Mouse (Mus musculus): ENCODE data around the gene RPS10-NUDT3. TPM values are rescaled to one million over a fixed set of nuclear protein-coding genes. Genes with fewer than 3 reads are reported as not detected.

Gene RPS10-NUDT3
- polyA plus RNA-seq, 1 experiment from 2014 or later: not detected

- ATAC-seq (ENCODE audit: low FRiP score) (peak; percentile 93), DNase-seq (ENCODE audit: low spot score) (peak; percentile 98)
- Histone ChIP-seq H3K9ac (ENCODE audit: low read depth, low read length) (peak within 1 kb of the TSS; percentile 69), H3K4me1 (replicated peaks; ENCODE audit: control insufficient read depth, insufficient read depth, low read length) (peaks cover 6% of the 10 kb centered on the region; the same call in 1 of the 2 replicates), H3K4me2 (replicated peaks; ENCODE audit: low read depth, low read length) (peak within 1 kb of the TSS; percentile 69), H3K27me3 (ENCODE audit: control insufficient read depth, insufficient read depth, low read length) (no peaks in the 10 kb centered on the region), H3K4me3 (ENCODE audit: low read depth, low read length) (peak within 1 kb of the TSS; percentile 38), H3K9me3 (ENCODE audit: control insufficient read depth, low read length) (no peaks in the 10 kb centered on the region), H3K27ac (ENCODE audit: low read depth, low read length) (no peak within 1 kb of the TSS), H3K36me3 (ENCODE audit: control insufficient read depth, insufficient read depth, low read length) (no peaks in the 10 kb centered on the region)
- WGBS: under 1% methylated on average over 43 of the region's 58 CpGs
Observed at GRCm38 (mm10) chr17:27565163-27565941, 69.7 kb downstream of the RPS10-NUDT3 start, which contains the start of gene AI413582. Gene AI413582, minus strand, starts transcription at chr17:27565756.

- DNase-seq (ENCODE audit: low spot score): peak; percentile 34
- Histone ChIP-seq H3K27me3 (ENCODE audit: control insufficient read depth, insufficient read depth, low read length) (no peaks in the 10 kb centered on the region), H3K4me1 (replicated peaks; ENCODE audit: control insufficient read depth, insufficient read depth, low read length) (peaks cover 6% of the 10 kb centered on the region), H3K9me3 (ENCODE audit: control insufficient read depth, low read length) (no peaks in the 10 kb centered on the region), H3K4me3 (ENCODE audit: low read depth, low read length) (peak overlapping the region; percentile 38), H3K4me2 (replicated peaks; ENCODE audit: low read depth, low read length) (peak overlapping the region; percentile 69), H3K9ac (ENCODE audit: low read depth, low read length) (peak overlapping the region; percentile 35), H3K27ac (ENCODE audit: low read depth, low read length) (no peak overlapping the region), H3K36me3 (ENCODE audit: control insufficient read depth, insufficient read depth, low read length) (no peaks in the 10 kb centered on the region)
- 10% methylated on average over 19 of the region's 20 CpGs for WGBS
- no peak for ATAC-seq (ENCODE audit: low FRiP score)
Observed at GRCm38 (mm10) chr17:27564391-27565162, 70.4 kb downstream of the RPS10-NUDT3 start.

- no peak overlapping the region for H3K9ac ChIP-seq (ENCODE audit: low read depth, low read length)
- no peaks in the 10 kb centered on the region for H3K36me3 ChIP-seq (ENCODE audit: control insufficient read depth, insufficient read depth, low read length)
- no peaks in the 10 kb centered on the region for H3K9me3 ChIP-seq (ENCODE audit: control insufficient read depth, low read length)
- no peak overlapping the region for H3K27ac ChIP-seq (ENCODE audit: low read depth, low read length)
- H3K27me3 ChIP-seq (ENCODE audit: control insufficient read depth, insufficient read depth, low read length): no peaks in the 10 kb centered on the region
- peak; percentile 28 for DNase-seq (ENCODE audit: low spot score)
- H3K4me2 ChIP-seq (replicated peaks; ENCODE audit: low read depth, low read length): no peak overlapping the region
- peaks cover 11% of the 10 kb centered on the region for H3K4me1 ChIP-seq (replicated peaks; ENCODE audit: control insufficient read depth, insufficient read depth, low read length)
- WGBS: 51% methylated on average over 7 of the region's 7 CpGs
- H3K4me3 ChIP-seq (ENCODE audit: low read depth, low read length): no peak overlapping the region
- no peak for ATAC-seq (ENCODE audit: low FRiP score)
Observed at GRCm38 (mm10) chr17:27563771-27564244, 71.2 kb downstream of the RPS10-NUDT3 start.

- Histone ChIP-seq H3K9me3 (ENCODE audit: control insufficient read depth, low read length) (no peaks in the 10 kb centered on the region), H3K4me3 (ENCODE audit: low read depth, low read length) (no peak overlapping the region), H3K4me2 (replicated peaks; ENCODE audit: low read depth, low read length) (no peak overlapping the region), H3K36me3 (ENCODE audit: control insufficient read depth, insufficient read depth, low read length) (no peaks in the 10 kb centered on the region), H3K27ac (ENCODE audit: low read depth, low read length) (no peak overlapping the region), H3K9ac (ENCODE audit: low read depth, low read length) (no peak overlapping the region), H3K27me3 (ENCODE audit: control insufficient read depth, insufficient read depth, low read length) (no peaks in the 10 kb centered on the region), H3K4me1 (replicated peaks; ENCODE audit: control insufficient read depth, insufficient read depth, low read length) (peaks cover 18% of the 10 kb centered on the region)
- DNase-seq (ENCODE audit: low spot score): no peak
- WGBS: 46% methylated on average over 9 of the region's 11 CpGs
- no peak for ATAC-seq (ENCODE audit: low FRiP score)
Observed at GRCm38 (mm10) chr17:27561809-27562526, 73.1 kb downstream of the RPS10-NUDT3 start.

GRCm38 (mm10) chr17:27560926-27561480, 74.0 kb downstream of the RPS10-NUDT3 start:
- Histone ChIP-seq H3K27me3 (ENCODE audit: control insufficient read depth, insufficient read depth, low read length) (no peaks in the 10 kb centered on the region), H3K9ac (ENCODE audit: low read depth, low read length) (no peak overlapping the region), H3K36me3 (ENCODE audit: control insufficient read depth, insufficient read depth, low read length) (no peaks in the 10 kb centered on the region), H3K27ac (ENCODE audit: low read depth, low read length) (no peak overlapping the region), H3K9me3 (ENCODE audit: control insufficient read depth, low read length) (no peaks in the 10 kb centered on the region), H3K4me3 (ENCODE audit: low read depth, low read length) (no peak overlapping the region), H3K4me1 (replicated peaks; ENCODE audit: control insufficient read depth, insufficient read depth, low read length) (peaks cover 18% of the 10 kb centered on the region), H3K4me2 (replicated peaks; ENCODE audit: low read depth, low read length) (no peak overlapping the region)
- WGBS: 82% methylated on average over 13 of the region's 13 CpGs
- DNase-seq (ENCODE audit: low spot score): no peak
- no peak for ATAC-seq (ENCODE audit: low FRiP score)

- DNase-seq (ENCODE audit: low spot score): no peak
- H3K9ac ChIP-seq (ENCODE audit: low read depth, low read length): no peak overlapping the region
- peaks cover 20% of the 10 kb centered on the region for H3K4me1 ChIP-seq (replicated peaks; ENCODE audit: control insufficient read depth, insufficient read depth, low read length)
- no peaks in the 10 kb centered on the region for H3K27me3 ChIP-seq (ENCODE audit: control insufficient read depth, insufficient read depth, low read length)
- no peaks in the 10 kb centered on the region for H3K36me3 ChIP-seq (ENCODE audit: control insufficient read depth, insufficient read depth, low read length)
- H3K9me3 ChIP-seq (ENCODE audit: control insufficient read depth, low read length): no peaks in the 10 kb centered on the region
- H3K27ac ChIP-seq (ENCODE audit: low read depth, low read length): no peak overlapping the region
- WGBS: 70% methylated on average over 9 of the region's 12 CpGs
- no peak overlapping the region for H3K4me3 ChIP-seq (ENCODE audit: low read depth, low read length)
- ATAC-seq (ENCODE audit: low FRiP score): no peak
- H3K4me2 ChIP-seq (replicated peaks; ENCODE audit: low read depth, low read length): no peak overlapping the region; the same call in 1 of the 2 replicates
Observed at GRCm38 (mm10) chr17:27559596-27559995, 75.4 kb downstream of the RPS10-NUDT3 start.

- peak overlapping the region; percentile 85 for H3K4me3 ChIP-seq (ENCODE audit: low read depth, low read length)
- H3K4me1 ChIP-seq (replicated peaks; ENCODE audit: control insufficient read depth, insufficient read depth, low read length): peaks cover 17% of the 10 kb centered on the region
- H3K9me3 ChIP-seq (ENCODE audit: control insufficient read depth, low read length): no peaks in the 10 kb centered on the region
- DNase-seq (ENCODE audit: low spot score): peak; percentile 22
- no peak for ATAC-seq (ENCODE audit: low FRiP score)
- no peaks in the 10 kb centered on the region for H3K36me3 ChIP-seq (ENCODE audit: control insufficient read depth, insufficient read depth, low read length)
- 12% methylated on average over 5 of the region's 5 CpGs for WGBS
- 0 out of 2 replicates have a peak overlapping the region, but pooled peaks have one; percentile 34 for H3K9ac ChIP-seq (ENCODE audit: low read depth, low read length)
- no peak overlapping the region for H3K27ac ChIP-seq (ENCODE audit: low read depth, low read length)
- H3K27me3 ChIP-seq (ENCODE audit: control insufficient read depth, insufficient read depth, low read length): no peaks in the 10 kb centered on the region
- H3K4me2 ChIP-seq (replicated peaks; ENCODE audit: low read depth, low read length): peak overlapping the region; percentile 92
Observed at GRCm38 (mm10) chr17:27558845-27559244, 76.2 kb downstream of the RPS10-NUDT3 start.
